Mouse (Mus musculus) stomach, embryonic 14.5 days (tissue): ENCODE results near the gene Ppig. TPM values are rescaled to one million over a fixed set of nuclear protein-coding genes. Genes with fewer than 3 reads are reported as not detected.

ENCODE experiments used
- polyA plus RNA-seq: library from polyadenylated mRNA; unstranded; fragments of >200 nt; fragmentation: Nextera tagmentation; extraction: Ambion mirVana; gene quantifications from 2 replicates; pipeline ENCODE4 v1.2.1, GENCODE M21; 2014

Ppig gene
- polyA plus RNA-seq, 1 experiment from 2014 or later: 125 TPM

Other genes with a start within 250 kb of the Ppig start
- 0.84 and 1.00 TPM in 2 replicates for gene Lrp2, start 136.5 kb upstream of the Ppig start, polyA plus RNA-seq
- gene Bbs5, start 75.4 kb upstream of the Ppig start, polyA plus RNA-seq: 16.3 and 19.9 TPM in 2 replicates
- 0.51 and 0.52 TPM in 2 replicates for gene Klhl41, start 52.4 kb upstream of the Ppig start, polyA plus RNA-seq
- 13.3 and 16.9 TPM in 2 replicates for gene Fastkd1, start 9.0 kb upstream of the Ppig start, polyA plus RNA-seq
- 2.4 and 2.5 TPM in 2 replicates for gene Ccdc173, start 67.0 kb downstream of the Ppig start, polyA plus RNA-seq
- gene Phospho2, start 67.1 kb downstream of the Ppig start, polyA plus RNA-seq: 21.8 and 24.8 TPM in 2 replicates
- 42.8 and 47.3 TPM in 2 replicates for gene Klhl23, start 99.4 kb downstream of the Ppig start, polyA plus RNA-seq
- gene Ssb, start 139.0 kb downstream of the Ppig start, polyA plus RNA-seq: 316 and 339 TPM in 2 replicates
- gene Mettl5, start 163.1 kb downstream of the Ppig start, polyA plus RNA-seq: 41.6 and 44.0 TPM in 2 replicates
- 19.6 and 21.6 TPM in 2 replicates for gene Ubr3, start 174.7 kb downstream of the Ppig start, polyA plus RNA-seq